Mouse (Mus musculus) testis, adult 2 months (tissue): ENCODE data around the gene Mturn.

Experiments used
- CTCF ChIP-seq: fragments of 200-500 bp; IDR thresholded peaks from 2 replicates; pipeline ENCODE4 v1.5.1; 2012; ENCODE audit warnings: low read depth, mild to moderate bottlenecking, inconsistent platforms, low read length, moderate library complexity; ENCODE audit not compliant: control insufficient read depth, insufficient read depth, insufficient replicate concordance
- POLR2A ChIP-seq: fragments of 200-500 bp; IDR thresholded peaks from 2 replicates; pipeline ENCODE4 v1.6.1; 2012; ENCODE audit warnings: low read depth, mild to moderate bottlenecking, inconsistent platforms, low read length, moderate library complexity; ENCODE audit not compliant: control insufficient read depth

- TF ChIP-seq CTCF: no peak
- no peak for TF ChIP-seq POLR2A
Measured at GRCm38 (mm10) chr6:54704539-54704845, 23.1 kb downstream of the Mturn start.
